Mouse (Mus musculus): ENCODE results near the gene Car14. TPM values are rescaled to one million over a fixed set of nuclear protein-coding genes. Genes with fewer than 3 reads are reported as not detected.
A peak's percentile ranks its signal among the peaks of the same experiment; 100 is the strongest.
"Not testable (repeated sequence)": the region's sequence is repeated elsewhere in the genome, so short reads cannot be mapped to it uniquely, and the experiment has no call there.

The Car14 gene
- polyA plus RNA-seq, 1 experiment from 2014 or later: 67.8 TPM

DNA sequence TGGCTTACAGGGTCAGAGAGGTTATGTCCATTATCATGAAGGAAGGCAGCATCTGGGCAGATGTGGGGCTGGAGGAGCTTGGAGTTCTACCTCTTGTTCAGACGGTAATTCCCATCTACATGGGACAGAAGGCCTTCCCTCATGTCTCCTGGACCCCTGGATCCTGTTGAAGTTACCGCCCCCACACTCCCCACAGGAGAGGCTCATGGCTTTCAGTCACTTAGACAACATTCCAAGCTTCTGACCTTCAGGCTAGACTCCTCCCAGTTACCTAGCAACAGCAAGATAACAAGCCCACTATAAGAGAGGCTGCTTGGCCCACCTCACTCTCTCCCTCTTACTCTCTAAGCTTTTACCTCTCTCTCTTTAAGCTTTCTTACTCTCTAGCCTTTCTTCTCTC is 16.0 kb upstream of the Car14 start:
- H3K9me3 ChIP-seq (replicated peaks; ENCODE audit: control insufficient read depth, low read length); H3K9ac ChIP-seq (replicated peaks; ENCODE audit: low read length); H3K4me1 ChIP-seq (ENCODE audit: control insufficient read depth, insufficient read depth, low read length); ATAC-seq (replicated peaks; ENCODE audit: insufficient number of reproducible peaks, low FRiP score, low TSS enrichment, low read depth); H3K36me3 ChIP-seq (replicated peaks; ENCODE audit: control insufficient read depth, insufficient read depth, low read depth, low read length); H3K27ac ChIP-seq (replicated peaks; ENCODE audit: low read depth, low read length); H3K4me2 ChIP-seq (ENCODE audit: low read depth, low read length); DNase-seq (ENCODE audit: low spot score); H3K4me3 ChIP-seq (ENCODE audit: low read depth, low read length); H3K27me3 ChIP-seq (ENCODE audit: control insufficient read depth, insufficient read depth, low read length): not testable (repeated sequence)
- 40% methylated on average over 2 of the region's 2 CpGs for WGBS

DNA sequence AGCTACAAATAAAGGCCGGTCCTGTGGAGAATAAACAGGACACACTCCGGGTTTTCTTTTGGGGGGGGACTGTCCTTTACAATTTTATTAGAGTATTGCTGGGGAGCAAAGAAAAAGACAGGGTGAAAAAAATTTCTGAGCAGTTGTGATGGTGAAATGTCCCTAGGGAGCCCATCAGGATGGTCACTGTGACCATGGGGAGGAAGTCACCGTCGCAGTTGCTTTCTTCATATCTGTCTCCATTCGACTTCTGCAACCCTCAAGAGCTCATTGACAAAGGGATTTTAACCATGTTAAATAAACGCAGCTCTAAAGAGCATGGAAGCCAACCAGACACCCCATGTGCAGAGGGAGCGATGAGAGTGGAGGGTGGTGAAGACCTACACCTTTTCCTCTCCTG is 12.3 kb upstream of the Car14 start:
- H3K4me3 ChIP-seq (ENCODE audit: low read depth, low read length): no peak overlapping the region
- DNase-seq (ENCODE audit: low spot score) (no peak), ATAC-seq (replicated peaks; ENCODE audit: insufficient number of reproducible peaks, low FRiP score, low TSS enrichment, low read depth) (no peak)
- no peak overlapping the region for H3K9ac ChIP-seq (replicated peaks; ENCODE audit: low read length)
- H3K4me2 ChIP-seq (ENCODE audit: low read depth, low read length): no peak overlapping the region
- H3K4me1 ChIP-seq (ENCODE audit: control insufficient read depth, insufficient read depth, low read length): no peaks in the 10 kb centered on the region
- no peak overlapping the region for H3K27ac ChIP-seq (replicated peaks; ENCODE audit: low read depth, low read length)
- no peaks in the 10 kb centered on the region for H3K27me3 ChIP-seq (ENCODE audit: control insufficient read depth, insufficient read depth, low read length)
- 82% methylated on average over 7 of the region's 7 CpGs for WGBS
- no peaks in the 10 kb centered on the region for H3K36me3 ChIP-seq (replicated peaks; ENCODE audit: control insufficient read depth, insufficient read depth, low read depth, low read length)
- H3K9me3 ChIP-seq (replicated peaks; ENCODE audit: control insufficient read depth, low read length): no peaks in the 10 kb centered on the region

DNA sequence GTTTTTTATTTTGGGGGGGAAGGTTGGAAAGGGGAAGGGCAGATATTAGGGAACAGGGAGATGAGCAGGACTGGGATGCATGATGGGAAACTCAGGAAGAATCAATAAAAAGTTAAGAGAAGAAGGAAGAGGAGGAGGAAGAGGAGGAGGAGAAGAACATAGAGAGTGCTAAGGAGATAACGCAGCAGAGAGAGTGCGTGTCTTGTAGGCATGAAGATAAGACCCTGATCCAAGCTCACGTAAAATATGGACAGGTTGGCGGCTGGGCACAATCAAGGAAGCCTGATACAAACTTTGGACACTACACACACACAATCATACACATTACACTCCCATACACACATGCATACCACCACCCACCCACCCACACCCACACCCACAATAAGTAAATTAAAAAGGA is 10.2 kb upstream of the Car14 start:
- Histone ChIP-seq H3K4me2 (ENCODE audit: low read depth, low read length) (no peak overlapping the region), H3K27me3 (ENCODE audit: control insufficient read depth, insufficient read depth, low read length) (no peaks in the 10 kb centered on the region), H3K27ac (replicated peaks; ENCODE audit: low read depth, low read length) (no peak overlapping the region), H3K36me3 (replicated peaks; ENCODE audit: control insufficient read depth, insufficient read depth, low read depth, low read length) (no peaks in the 10 kb centered on the region), H3K9me3 (replicated peaks; ENCODE audit: control insufficient read depth, low read length) (no peaks in the 10 kb centered on the region), H3K9ac (replicated peaks; ENCODE audit: low read length) (no peak overlapping the region), H3K4me3 (ENCODE audit: low read depth, low read length) (no peak overlapping the region), H3K4me1 (ENCODE audit: control insufficient read depth, insufficient read depth, low read length) (no peaks in the 10 kb centered on the region)
- ATAC-seq (replicated peaks; ENCODE audit: insufficient number of reproducible peaks, low FRiP score, low TSS enrichment, low read depth) (no peak), DNase-seq (ENCODE audit: low spot score) (no peak)
- 89% methylated on average over 4 of the region's 4 CpGs for WGBS

- Histone ChIP-seq H3K4me3 (ENCODE audit: low read depth, low read length) (no peak overlapping the region), H3K27me3 (ENCODE audit: control insufficient read depth, insufficient read depth, low read length) (no peaks in the 10 kb centered on the region), H3K9ac (replicated peaks; ENCODE audit: low read length) (no peak overlapping the region), H3K27ac (replicated peaks; ENCODE audit: low read depth, low read length) (no peak overlapping the region), H3K36me3 (replicated peaks; ENCODE audit: control insufficient read depth, insufficient read depth, low read depth, low read length) (no peaks in the 10 kb centered on the region), H3K9me3 (replicated peaks; ENCODE audit: control insufficient read depth, low read length) (no peaks in the 10 kb centered on the region), H3K4me1 (ENCODE audit: control insufficient read depth, insufficient read depth, low read length) (peaks cover 2% of the 10 kb centered on the region), H3K4me2 (ENCODE audit: low read depth, low read length) (no peak overlapping the region)
- WGBS: 38% methylated on average over 4 of the region's 4 CpGs
- ATAC-seq (replicated peaks; ENCODE audit: insufficient number of reproducible peaks, low FRiP score, low TSS enrichment, low read depth) (no peak), DNase-seq (ENCODE audit: low spot score) (no peak)
These were observed 3.1 kb upstream of the Car14 start for GRCm38 (mm10) chr3:95907613-95908012.

GRCm38 (mm10) chr3:95906860-95907259 is 2.4 kb upstream of the Car14 start:
- Histone ChIP-seq H3K4me3 (ENCODE audit: low read depth, low read length) (peak overlapping the region; percentile 19), H3K4me2 (ENCODE audit: low read depth, low read length) (peak overlapping the region; percentile 32), H3K4me1 (ENCODE audit: control insufficient read depth, insufficient read depth, low read length) (peaks cover 2% of the 10 kb centered on the region), H3K27me3 (ENCODE audit: control insufficient read depth, insufficient read depth, low read length) (no peaks in the 10 kb centered on the region), H3K36me3 (replicated peaks; ENCODE audit: control insufficient read depth, insufficient read depth, low read depth, low read length) (no peaks in the 10 kb centered on the region), H3K9me3 (replicated peaks; ENCODE audit: control insufficient read depth, low read length) (no peaks in the 10 kb centered on the region), H3K27ac (replicated peaks; ENCODE audit: low read depth, low read length) (no peak overlapping the region), H3K9ac (replicated peaks; ENCODE audit: low read length) (no peak overlapping the region)
- WGBS: under 1% methylated on average over 12 of the region's 12 CpGs
- peak; percentile 86 for DNase-seq (ENCODE audit: low spot score)
- no peak for ATAC-seq (replicated peaks; ENCODE audit: insufficient number of reproducible peaks, low FRiP score, low TSS enrichment, low read depth)

GRCm38 (mm10) chr3:95905940-95906492 is 1.5 kb upstream of the Car14 start:
- Histone ChIP-seq H3K9me3 (replicated peaks; ENCODE audit: control insufficient read depth, low read length) (no peaks in the 10 kb centered on the region), H3K4me3 (ENCODE audit: low read depth, low read length) (peak overlapping the region; percentile 46), H3K4me1 (ENCODE audit: control insufficient read depth, insufficient read depth, low read length) (peaks cover 2% of the 10 kb centered on the region), H3K27me3 (ENCODE audit: control insufficient read depth, insufficient read depth, low read length) (no peaks in the 10 kb centered on the region), H3K27ac (replicated peaks; ENCODE audit: low read depth, low read length) (no peak overlapping the region), H3K36me3 (replicated peaks; ENCODE audit: control insufficient read depth, insufficient read depth, low read depth, low read length) (no peaks in the 10 kb centered on the region), H3K4me2 (ENCODE audit: low read depth, low read length) (peak overlapping the region; percentile 85), H3K9ac (replicated peaks; ENCODE audit: low read length) (peak overlapping the region; percentile 65)
- ATAC-seq (replicated peaks; ENCODE audit: insufficient number of reproducible peaks, low FRiP score, low TSS enrichment, low read depth) (no peak), DNase-seq (ENCODE audit: low spot score) (peak; percentile 81)
- under 1% methylated on average over 12 of the region's 12 CpGs for WGBS

GRCm38 (mm10) chr3:95905146-95905939 is 852 bp upstream of the Car14 start:
- Histone ChIP-seq H3K9ac (replicated peaks; ENCODE audit: low read length) (peak overlapping the region; percentile 65), H3K27ac (replicated peaks; ENCODE audit: low read depth, low read length) (peak overlapping the region; percentile 2), H3K27me3 (ENCODE audit: control insufficient read depth, insufficient read depth, low read length) (no peaks in the 10 kb centered on the region), H3K4me1 (ENCODE audit: control insufficient read depth, insufficient read depth, low read length) (peaks cover 2% of the 10 kb centered on the region), H3K4me3 (ENCODE audit: low read depth, low read length) (peak overlapping the region; percentile 46), H3K36me3 (replicated peaks; ENCODE audit: control insufficient read depth, insufficient read depth, low read depth, low read length) (no peaks in the 10 kb centered on the region), H3K4me2 (ENCODE audit: low read depth, low read length) (peak overlapping the region; percentile 85), H3K9me3 (replicated peaks; ENCODE audit: control insufficient read depth, low read length) (no peaks in the 10 kb centered on the region)
- peak; percentile 83 for DNase-seq (ENCODE audit: low spot score)
- WGBS: under 1% methylated on average over 18 of the region's 18 CpGs
- ATAC-seq (replicated peaks; ENCODE audit: insufficient number of reproducible peaks, low FRiP score, low TSS enrichment, low read depth): peak; percentile 53

All from embryonic facial prominence, embryonic 11.5 days (tissue).